Mouse (Mus musculus): ENCODE data around the gene Depdc7. TPM values are rescaled to one million over a fixed set of nuclear protein-coding genes. Genes with fewer than 3 reads are reported as not detected.

Gene Depdc7
- polyA plus RNA-seq, 1 experiment: 0.86 TPM

DNA sequence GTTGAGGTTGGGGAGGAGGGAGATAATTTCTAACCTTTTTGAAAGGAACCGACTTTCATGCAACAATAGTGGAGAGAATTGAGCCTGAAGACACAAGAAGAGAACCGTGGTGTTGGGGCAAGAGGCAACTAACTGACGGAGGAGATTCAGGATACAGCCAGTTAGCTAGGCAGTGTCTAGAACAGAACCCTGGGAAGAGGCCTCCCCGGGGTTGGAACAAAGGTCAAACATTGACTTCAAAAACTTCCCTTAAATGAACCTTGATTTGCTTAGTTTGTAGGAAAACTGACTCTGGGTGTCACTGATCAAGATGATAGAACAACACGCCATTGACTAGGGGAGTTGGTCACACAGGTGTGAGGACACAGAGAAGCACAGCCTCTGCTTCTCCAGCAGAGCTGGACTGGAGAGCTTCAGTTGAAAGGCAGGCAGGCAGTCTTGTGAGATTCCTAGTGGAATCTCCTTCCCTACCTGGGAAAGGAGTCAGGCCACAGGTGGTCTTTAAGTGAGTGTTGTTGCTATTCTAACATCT lies 6.0 kb upstream of the Depdc7 start:
- no peaks in the 10 kb centered on the region for H3K4me1 ChIP-seq (replicated peaks; ENCODE audit: control insufficient read depth, insufficient read depth, low read length)
- no peaks in the 10 kb centered on the region for H3K27me3 ChIP-seq (ENCODE audit: control insufficient read depth, insufficient read depth, low read length)
- no peak for DNase-seq
- H3K27ac ChIP-seq (ENCODE audit: control insufficient read depth, insufficient read depth, low read length): no peak overlapping the region
- no peak overlapping the region for H3K4me3 ChIP-seq (ENCODE audit: control insufficient read depth, insufficient read depth, low read length)
- H3K36me3 ChIP-seq (ENCODE audit: control insufficient read depth, insufficient read depth, low read length): no peaks in the 10 kb centered on the region
- TF ChIP-seq POLR2A (IDR thresholded peaks at IDR 0.05; ENCODE audit: control insufficient read depth, extremely low read depth, insufficient read depth, low read length, poor library complexity) (no peak), CTCF (IDR thresholded peaks at IDR 0.05; ENCODE audit: borderline replicate concordance, control insufficient read depth, extremely low read depth, insufficient read depth, low read length, poor library complexity) (no peak)
- 82% methylated on average over 5 of the region's 5 CpGs for WGBS

GRCm38 (mm10) chr2:104746251-104746650 lies 3.6 kb upstream of the Depdc7 start:
- WGBS: 70% methylated on average over 8 of the region's 8 CpGs
- peaks cover 2% of the 10 kb centered on the region; the same call in 1 of the 2 replicates for H3K4me1 ChIP-seq (replicated peaks; ENCODE audit: control insufficient read depth, insufficient read depth, low read length)
- no peak overlapping the region for H3K27ac ChIP-seq (ENCODE audit: control insufficient read depth, insufficient read depth, low read length)
- H3K27me3 ChIP-seq (ENCODE audit: control insufficient read depth, insufficient read depth, low read length): peaks cover 12% of the 10 kb centered on the region; the same call in 1 of the 2 replicates
- no peaks in the 10 kb centered on the region for H3K36me3 ChIP-seq (ENCODE audit: control insufficient read depth, insufficient read depth, low read length)
- no peak for DNase-seq
- H3K4me3 ChIP-seq (ENCODE audit: control insufficient read depth, insufficient read depth, low read length): no peak overlapping the region
- TF ChIP-seq POLR2A (IDR thresholded peaks at IDR 0.05; ENCODE audit: control insufficient read depth, extremely low read depth, insufficient read depth, low read length, poor library complexity): no peak
- no peak for TF ChIP-seq CTCF (IDR thresholded peaks at IDR 0.05; ENCODE audit: borderline replicate concordance, control insufficient read depth, extremely low read depth, insufficient read depth, low read length, poor library complexity)

GRCm38 (mm10) chr2:104743971-104744370 lies 1.3 kb upstream of the Depdc7 start:
- H3K4me3 ChIP-seq (ENCODE audit: control insufficient read depth, insufficient read depth, low read length): no peak overlapping the region
- no peak for DNase-seq
- H3K4me1 ChIP-seq (replicated peaks; ENCODE audit: control insufficient read depth, insufficient read depth, low read length): peaks cover 2% of the 10 kb centered on the region; the same call in 1 of the 2 replicates
- WGBS: 86% methylated on average over 5 of the region's 5 CpGs
- H3K27ac ChIP-seq (ENCODE audit: control insufficient read depth, insufficient read depth, low read length): no peak overlapping the region
- H3K36me3 ChIP-seq (ENCODE audit: control insufficient read depth, insufficient read depth, low read length): no peaks in the 10 kb centered on the region
- TF ChIP-seq POLR2A (IDR thresholded peaks at IDR 0.05; ENCODE audit: control insufficient read depth, extremely low read depth, insufficient read depth, low read length, poor library complexity) (no peak), CTCF (IDR thresholded peaks at IDR 0.05; ENCODE audit: borderline replicate concordance, control insufficient read depth, extremely low read depth, insufficient read depth, low read length, poor library complexity) (no peak)
- peaks cover 19% of the 10 kb centered on the region; the same call in 1 of the 2 replicates for H3K27me3 ChIP-seq (ENCODE audit: control insufficient read depth, insufficient read depth, low read length)

DNA sequence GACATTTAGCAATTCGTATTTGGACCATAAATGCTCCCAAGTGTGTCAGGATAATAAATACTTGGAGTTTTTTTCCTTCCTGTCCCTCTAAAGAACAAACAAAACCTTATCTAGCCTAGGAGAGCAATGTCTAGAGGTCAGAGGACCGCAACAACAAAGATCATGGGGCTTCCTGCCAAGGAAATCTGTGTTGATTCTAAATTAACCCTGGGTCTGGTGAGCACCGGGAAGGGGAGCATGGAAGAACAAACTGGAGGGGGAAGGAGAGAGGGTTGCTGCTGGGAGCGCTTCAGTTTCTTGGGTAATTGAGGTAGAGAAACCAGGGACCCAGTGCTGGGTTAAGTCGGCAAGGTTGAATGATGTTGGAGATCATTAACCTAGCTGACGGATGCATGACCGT lies 482 bp upstream of the Depdc7 start:
- TF ChIP-seq CTCF (IDR thresholded peaks at IDR 0.05; ENCODE audit: borderline replicate concordance, control insufficient read depth, extremely low read depth, insufficient read depth, low read length, poor library complexity): no peak
- TF ChIP-seq POLR2A (IDR thresholded peaks at IDR 0.05; ENCODE audit: control insufficient read depth, extremely low read depth, insufficient read depth, low read length, poor library complexity): no peak
- WGBS: 42% methylated on average over 7 of the region's 7 CpGs
- H3K27me3 ChIP-seq (ENCODE audit: control insufficient read depth, insufficient read depth, low read length): peaks cover 19% of the 10 kb centered on the region; the same call in 1 of the 2 replicates
- H3K4me1 ChIP-seq (replicated peaks; ENCODE audit: control insufficient read depth, insufficient read depth, low read length): peaks cover 2% of the 10 kb centered on the region; the same call in 1 of the 2 replicates
- H3K4me3 ChIP-seq (ENCODE audit: control insufficient read depth, insufficient read depth, low read length): no peak overlapping the region
- no peak overlapping the region for H3K27ac ChIP-seq (ENCODE audit: control insufficient read depth, insufficient read depth, low read length)
- no peaks in the 10 kb centered on the region for H3K36me3 ChIP-seq (ENCODE audit: control insufficient read depth, insufficient read depth, low read length)
- no peak for DNase-seq

- Histone ChIP-seq H3K27me3 (ENCODE audit: control insufficient read depth, insufficient read depth, low read length) (peaks cover 19% of the 10 kb centered on the region; the same call in 1 of the 2 replicates), H3K4me1 (replicated peaks; ENCODE audit: control insufficient read depth, insufficient read depth, low read length) (peaks cover 2% of the 10 kb centered on the region; the same call in 1 of the 2 replicates), H3K4me3 (ENCODE audit: control insufficient read depth, insufficient read depth, low read length) (peak overlapping the region; percentile 55), H3K27ac (ENCODE audit: control insufficient read depth, insufficient read depth, low read length) (no peak overlapping the region), H3K36me3 (ENCODE audit: control insufficient read depth, insufficient read depth, low read length) (no peaks in the 10 kb centered on the region)
- no peak for DNase-seq
- 11% methylated on average over 46 of the region's 46 CpGs for WGBS
- TF ChIP-seq POLR2A (IDR thresholded peaks at IDR 0.05; ENCODE audit: control insufficient read depth, extremely low read depth, insufficient read depth, low read length, poor library complexity): no peak
- TF ChIP-seq CTCF (IDR thresholded peaks at IDR 0.05; ENCODE audit: borderline replicate concordance, control insufficient read depth, extremely low read depth, insufficient read depth, low read length, poor library complexity): no peak
These were observed 560 bp downstream of the Depdc7 start for GRCm38 (mm10) chr2:104741896-104742740.

DNA sequence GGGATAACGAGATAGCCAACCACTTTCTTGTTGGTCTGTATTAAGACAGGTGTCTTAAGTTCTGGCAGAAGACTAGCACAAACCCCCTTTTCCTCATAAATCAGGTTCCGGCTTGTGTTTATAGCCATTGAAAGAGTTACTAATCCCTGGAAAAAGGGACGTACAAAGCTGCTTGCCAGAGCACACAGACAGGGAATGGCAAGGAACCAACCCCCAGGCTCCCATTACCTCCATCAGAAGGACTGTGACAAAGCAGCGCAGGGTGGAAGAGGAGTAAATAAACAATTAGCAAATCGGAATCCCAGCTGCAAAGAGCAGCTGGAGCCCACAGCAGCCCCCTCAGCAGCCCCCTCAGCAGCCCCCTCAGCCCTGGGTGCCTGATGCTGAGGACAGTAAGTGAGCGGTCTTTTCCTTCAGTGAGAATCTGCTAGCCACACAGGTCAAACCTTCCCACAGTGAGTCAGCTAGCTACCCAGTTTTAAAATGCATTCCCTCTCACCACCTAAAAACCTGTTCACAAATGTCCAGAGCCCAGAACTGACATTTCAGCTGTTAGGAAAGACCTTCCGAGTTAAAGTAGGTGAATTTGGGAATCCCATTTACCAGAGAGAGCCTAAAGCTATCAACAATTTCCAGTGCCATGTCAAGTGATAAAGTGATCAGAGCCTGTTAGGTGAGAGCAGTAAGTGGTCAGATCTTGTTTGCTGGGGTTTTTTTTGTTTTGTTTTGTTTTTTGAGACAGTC lies 1.5 kb downstream of the Depdc7 start:
- Histone ChIP-seq H3K27ac (ENCODE audit: control insufficient read depth, insufficient read depth, low read length) (no peak overlapping the region), H3K27me3 (ENCODE audit: control insufficient read depth, insufficient read depth, low read length) (peaks cover 19% of the 10 kb centered on the region; the same call in 1 of the 2 replicates), H3K4me1 (replicated peaks; ENCODE audit: control insufficient read depth, insufficient read depth, low read length) (peaks cover 2% of the 10 kb centered on the region; the same call in 1 of the 2 replicates), H3K36me3 (ENCODE audit: control insufficient read depth, insufficient read depth, low read length) (no peaks in the 10 kb centered on the region), H3K4me3 (ENCODE audit: control insufficient read depth, insufficient read depth, low read length) (no peak overlapping the region)
- TF ChIP-seq POLR2A (IDR thresholded peaks at IDR 0.05; ENCODE audit: control insufficient read depth, extremely low read depth, insufficient read depth, low read length, poor library complexity): no peak
- no peak for TF ChIP-seq CTCF (IDR thresholded peaks at IDR 0.05; ENCODE audit: borderline replicate concordance, control insufficient read depth, extremely low read depth, insufficient read depth, low read length, poor library complexity)
- no peak for DNase-seq
- 90% methylated on average over 7 of the region's 7 CpGs for WGBS
